Mouse (Mus musculus): Measurements from ENCODE around the gene Gga3. TPM values are rescaled to one million over a fixed set of nuclear protein-coding genes. Genes with fewer than 3 reads are reported as not detected.
A peak's percentile ranks its signal among the peaks of the same experiment; 100 is the strongest.

Gene Gga3
- polyA plus RNA-seq, 1 experiment from 2014 or later: 17.4 TPM

DNA sequence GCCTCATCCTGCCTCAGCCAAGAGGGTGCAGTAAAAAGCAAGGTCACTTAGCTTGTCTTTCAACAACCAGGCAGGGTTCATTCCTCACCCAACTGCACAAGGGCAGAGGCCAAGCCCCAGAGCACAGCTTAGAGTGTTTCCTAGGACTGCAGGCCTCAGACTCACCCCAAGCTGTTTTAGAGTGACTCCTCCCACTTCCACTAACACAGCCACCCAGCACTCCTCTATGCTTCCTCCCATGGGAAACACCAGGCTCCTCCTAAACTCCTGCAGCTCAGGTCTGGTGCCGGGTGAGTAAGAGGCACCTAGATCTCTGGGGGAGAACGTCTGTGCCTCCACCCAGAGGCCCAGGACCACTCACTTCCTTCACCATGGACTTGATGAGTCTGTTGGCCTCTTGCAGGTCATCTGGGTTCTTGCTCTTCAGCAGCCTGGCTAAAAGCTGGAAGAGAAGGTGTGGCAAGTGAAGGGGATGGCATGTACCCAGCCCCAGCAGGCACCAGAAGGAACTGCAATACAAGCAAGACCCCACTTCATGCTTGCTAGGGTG lies 13.2 kb downstream of the Gga3 start:
- ATAC-seq (ENCODE audit: insufficient read depth, low FRiP score): no peak
- H3K4me3 ChIP-seq (replicated peaks; ENCODE audit: low read length): no peak overlapping the region
- H3K9ac ChIP-seq (ENCODE audit: low read length): no peak overlapping the region
- no peaks in the 10 kb centered on the region for H3K4me1 ChIP-seq (ENCODE audit: control insufficient read depth, insufficient read depth, low read length)
- 73% methylated on average over 2 of the region's 2 CpGs for WGBS
- H3K27me3 ChIP-seq (ENCODE audit: control insufficient read depth, insufficient read depth, low read length): no peaks in the 10 kb centered on the region
- no peak overlapping the region for H3K27ac ChIP-seq (ENCODE audit: low read length)
- no peak overlapping the region for H3K4me2 ChIP-seq (ENCODE audit: low read depth, low read length)
- H3K9me3 ChIP-seq (replicated peaks; ENCODE audit: control insufficient read depth, low read length): no peaks in the 10 kb centered on the region
- peaks cover 39% of the 10 kb centered on the region for H3K36me3 ChIP-seq (ENCODE audit: control insufficient read depth, insufficient read depth, low read length)

GRCm38 (mm10) chr11:115587984-115588383 lies 15.9 kb downstream of the Gga3 start:
- 76% methylated on average over 9 of the region's 9 CpGs for WGBS

DNA sequence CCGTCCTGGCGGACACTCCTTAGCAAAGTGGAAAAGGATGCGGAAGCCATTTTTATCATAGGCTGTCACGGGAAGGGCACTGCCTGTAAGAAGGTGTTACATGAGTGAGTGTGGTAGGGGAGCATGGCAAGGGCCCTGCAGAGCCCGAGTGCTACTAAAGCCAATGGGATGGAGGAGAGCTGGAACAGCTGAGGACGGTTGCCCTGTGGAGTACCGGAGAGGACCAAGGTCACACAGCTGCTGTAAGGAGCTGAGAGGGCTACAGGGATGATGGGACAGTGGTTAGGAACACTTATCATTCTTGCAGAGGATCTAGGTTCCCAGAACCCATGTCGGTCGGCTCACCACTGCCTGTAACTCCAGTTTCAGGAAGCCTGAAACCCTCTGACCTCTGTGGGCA lies 17.4 kb downstream of the Gga3 start:
- Histone ChIP-seq H3K27me3 (ENCODE audit: control insufficient read depth, insufficient read depth, low read length) (no peaks in the 10 kb centered on the region), H3K4me3 (replicated peaks; ENCODE audit: low read length) (no peak overlapping the region), H3K9me3 (replicated peaks; ENCODE audit: control insufficient read depth, low read length) (no peaks in the 10 kb centered on the region), H3K4me1 (ENCODE audit: control insufficient read depth, insufficient read depth, low read length) (no peaks in the 10 kb centered on the region), H3K27ac (ENCODE audit: low read length) (no peak overlapping the region), H3K9ac (ENCODE audit: low read length) (no peak overlapping the region), H3K36me3 (ENCODE audit: control insufficient read depth, insufficient read depth, low read length) (peaks cover 47% of the 10 kb centered on the region), H3K4me2 (ENCODE audit: low read depth, low read length) (no peak overlapping the region)
- 90% methylated on average over 9 of the region's 9 CpGs for WGBS
- ATAC-seq (ENCODE audit: insufficient read depth, low FRiP score): no peak

More at GRCm38 (mm10) chr11:115587984-115588383, 15.9 kb downstream of the Gga3 start:
- ATAC-seq (ENCODE audit: insufficient read depth, low FRiP score): no peak
- H3K4me1 ChIP-seq (ENCODE audit: control insufficient read depth, insufficient read depth, low read length): no peaks in the 10 kb centered on the region
- H3K27me3 ChIP-seq (ENCODE audit: control insufficient read depth, insufficient read depth, low read length): no peaks in the 10 kb centered on the region
- no peaks in the 10 kb centered on the region for H3K9me3 ChIP-seq (replicated peaks; ENCODE audit: control insufficient read depth, low read length)
- H3K4me3 ChIP-seq (replicated peaks; ENCODE audit: low read length): no peak overlapping the region
- no peak overlapping the region for H3K9ac ChIP-seq (ENCODE audit: low read length)
- H3K27ac ChIP-seq (ENCODE audit: low read length): no peak overlapping the region
- H3K36me3 ChIP-seq (ENCODE audit: control insufficient read depth, insufficient read depth, low read length): peaks cover 50% of the 10 kb centered on the region
- no peak overlapping the region for H3K4me2 ChIP-seq (ENCODE audit: low read depth, low read length)

GRCm38 (mm10) chr11:115585573-115586100 lies 18.2 kb downstream of the Gga3 start:
- 88% methylated on average over 7 of the region's 7 CpGs for WGBS
- Histone ChIP-seq H3K4me2 (ENCODE audit: low read depth, low read length) (no peak overlapping the region), H3K9me3 (replicated peaks; ENCODE audit: control insufficient read depth, low read length) (no peaks in the 10 kb centered on the region)

DNA sequence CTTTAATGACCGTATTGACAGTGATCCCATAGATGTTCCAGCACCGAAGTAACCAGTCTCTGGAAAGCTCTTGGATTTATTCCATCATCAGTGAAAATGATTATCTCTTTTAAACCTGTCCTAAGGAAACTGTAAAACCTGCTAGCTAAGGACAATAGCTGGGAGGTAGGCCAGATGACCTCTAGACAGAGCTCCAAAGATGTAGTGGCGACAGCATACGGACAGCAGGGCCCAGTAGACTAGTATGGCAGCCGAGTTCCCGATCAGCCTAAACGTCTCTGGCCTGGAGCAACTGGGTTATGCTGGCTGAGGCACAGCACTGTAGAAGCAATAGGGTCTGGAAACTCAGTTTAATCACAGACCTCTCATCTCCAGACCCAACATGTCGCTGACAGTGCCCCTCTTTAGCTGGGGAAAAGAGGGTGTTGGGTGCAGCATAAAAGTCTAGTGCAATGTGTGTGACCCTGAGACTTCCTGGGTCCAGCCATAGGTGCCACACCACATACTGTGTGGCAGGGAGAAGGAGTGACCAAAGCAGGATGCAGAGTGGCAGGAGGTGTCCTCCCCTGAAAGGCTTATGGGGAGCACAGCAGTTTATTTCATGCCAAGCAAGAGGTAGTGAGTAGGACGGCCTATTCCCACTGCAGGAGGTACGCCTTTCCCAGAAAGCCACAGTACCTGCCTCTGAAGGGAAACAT lies 19.3 kb downstream of the Gga3 start:
- no peak overlapping the region for H3K4me3 ChIP-seq (replicated peaks; ENCODE audit: low read length)
- no peak overlapping the region for H3K9ac ChIP-seq (ENCODE audit: low read length)
- no peak overlapping the region for H3K4me2 ChIP-seq (ENCODE audit: low read depth, low read length)
- no peaks in the 10 kb centered on the region for H3K9me3 ChIP-seq (replicated peaks; ENCODE audit: control insufficient read depth, low read length)
- 88% methylated on average over 10 of the region's 10 CpGs for WGBS
- H3K4me1 ChIP-seq (ENCODE audit: control insufficient read depth, insufficient read depth, low read length): no peaks in the 10 kb centered on the region
- peaks cover 47% of the 10 kb centered on the region for H3K36me3 ChIP-seq (ENCODE audit: control insufficient read depth, insufficient read depth, low read length)
- no peak for ATAC-seq (ENCODE audit: insufficient read depth, low FRiP score)
- H3K27ac ChIP-seq (ENCODE audit: low read length): no peak overlapping the region
- no peaks in the 10 kb centered on the region for H3K27me3 ChIP-seq (ENCODE audit: control insufficient read depth, insufficient read depth, low read length)

More at GRCm38 (mm10) chr11:115585573-115586100, 18.2 kb downstream of the Gga3 start:
- ATAC-seq (ENCODE audit: insufficient read depth, low FRiP score): no peak
- Histone ChIP-seq H3K4me1 (ENCODE audit: control insufficient read depth, insufficient read depth, low read length) (no peaks in the 10 kb centered on the region), H3K9ac (ENCODE audit: low read length) (no peak overlapping the region), H3K36me3 (ENCODE audit: control insufficient read depth, insufficient read depth, low read length) (peaks cover 49% of the 10 kb centered on the region), H3K27me3 (ENCODE audit: control insufficient read depth, insufficient read depth, low read length) (no peaks in the 10 kb centered on the region), H3K4me3 (replicated peaks; ENCODE audit: low read length) (no peak overlapping the region), H3K27ac (ENCODE audit: low read length) (no peak overlapping the region)

DNA sequence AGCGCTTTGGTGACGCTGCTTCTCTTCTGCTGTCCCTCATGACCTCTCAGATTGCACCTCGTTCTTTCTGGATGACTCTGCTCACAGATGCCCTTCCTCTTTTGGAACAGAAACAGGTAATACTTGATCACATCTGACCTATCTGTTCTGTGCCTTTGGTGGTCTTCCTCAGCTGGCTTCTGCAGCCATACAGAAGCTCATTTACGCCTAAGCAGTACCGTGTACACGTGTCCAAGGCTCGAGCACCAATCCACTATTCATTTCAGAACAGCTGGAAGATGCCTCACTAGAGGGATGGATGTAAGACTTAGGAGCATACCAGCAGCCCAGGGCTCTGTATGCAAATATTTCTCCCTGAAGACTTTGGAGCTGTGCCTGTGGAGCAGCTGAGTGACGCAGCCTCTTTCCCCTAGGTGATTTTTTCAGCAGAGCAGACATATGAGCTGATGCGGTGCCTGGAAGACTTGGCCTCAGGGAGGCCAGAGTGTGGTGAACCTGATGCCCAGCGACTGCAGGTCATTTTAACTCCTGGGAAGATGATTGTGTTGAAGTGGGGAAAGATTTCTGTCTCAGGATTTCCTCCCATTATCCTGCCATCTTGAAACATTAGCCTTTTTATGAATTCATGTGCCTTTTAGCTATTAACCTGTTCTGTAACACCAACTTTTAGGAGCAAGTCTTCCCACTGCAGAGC lies 20.8 kb downstream of the Gga3 start:
- Histone ChIP-seq H3K9ac (ENCODE audit: low read length) (no peak overlapping the region), H3K27me3 (ENCODE audit: control insufficient read depth, insufficient read depth, low read length) (no peaks in the 10 kb centered on the region), H3K4me2 (ENCODE audit: low read depth, low read length) (no peak overlapping the region), H3K36me3 (ENCODE audit: control insufficient read depth, insufficient read depth, low read length) (peaks cover 43% of the 10 kb centered on the region), H3K9me3 (replicated peaks; ENCODE audit: control insufficient read depth, low read length) (no peaks in the 10 kb centered on the region), H3K4me1 (ENCODE audit: control insufficient read depth, insufficient read depth, low read length) (no peaks in the 10 kb centered on the region), H3K4me3 (replicated peaks; ENCODE audit: low read length) (no peak overlapping the region), H3K27ac (ENCODE audit: low read length) (no peak overlapping the region)
- 77% methylated on average over 10 of the region's 10 CpGs for whole genome bisulfite sequencing
- ATAC-seq (ENCODE audit: insufficient read depth, low FRiP score): no peak

DNA sequence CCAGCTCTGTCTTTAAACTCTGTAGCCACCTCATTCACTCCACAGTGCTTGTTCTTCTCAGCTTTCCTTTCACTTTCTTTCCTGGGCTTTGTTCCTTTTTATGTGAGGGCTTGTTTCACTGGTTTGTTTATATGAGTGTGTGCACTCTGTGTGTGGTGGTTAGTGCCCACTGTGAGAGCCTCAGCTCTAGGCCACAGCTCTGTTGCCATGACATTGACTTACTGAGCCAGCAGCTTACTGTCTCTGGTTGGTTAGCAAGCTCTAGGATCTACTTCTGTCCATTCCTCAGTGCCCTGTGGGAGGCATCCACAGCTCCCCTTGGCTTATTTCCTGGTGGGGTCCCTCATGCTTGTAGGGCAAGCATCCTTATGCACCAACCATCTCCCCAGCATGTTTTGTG lies 24.8 kb downstream of the Gga3 start:
- no peak overlapping the region for H3K4me2 ChIP-seq (ENCODE audit: low read depth, low read length)
- H3K9me3 ChIP-seq (replicated peaks; ENCODE audit: control insufficient read depth, low read length): no peaks in the 10 kb centered on the region
- no peak overlapping the region for H3K27ac ChIP-seq (ENCODE audit: low read length)
- peaks cover 22% of the 10 kb centered on the region for H3K36me3 ChIP-seq (ENCODE audit: control insufficient read depth, insufficient read depth, low read length)
- no peaks in the 10 kb centered on the region for H3K4me1 ChIP-seq (ENCODE audit: control insufficient read depth, insufficient read depth, low read length)
- no peaks in the 10 kb centered on the region for H3K27me3 ChIP-seq (ENCODE audit: control insufficient read depth, insufficient read depth, low read length)
- ATAC-seq (ENCODE audit: insufficient read depth, low FRiP score): no peak
- H3K4me3 ChIP-seq (replicated peaks; ENCODE audit: low read length): no peak overlapping the region
- H3K9ac ChIP-seq (ENCODE audit: low read length): no peak overlapping the region

- H3K36me3 ChIP-seq (ENCODE audit: control insufficient read depth, insufficient read depth, low read length): peaks cover 4% of the 10 kb centered on the region; the same call in 1 of the 2 replicates
- H3K4me3 ChIP-seq (replicated peaks; ENCODE audit: low read length): peak overlapping the region; percentile 77
- peak overlapping the region; percentile 72 for H3K4me2 ChIP-seq (ENCODE audit: low read depth, low read length)
- no peak for ATAC-seq (ENCODE audit: insufficient read depth, low FRiP score)
- peaks cover 12% of the 10 kb centered on the region for H3K4me1 ChIP-seq (ENCODE audit: control insufficient read depth, insufficient read depth, low read length)
- H3K9ac ChIP-seq (ENCODE audit: low read length): peak overlapping the region; percentile 76
- 14% methylated on average over 7 of the region's 7 CpGs for WGBS
- no peak overlapping the region for H3K27ac ChIP-seq (ENCODE audit: low read length)
- no peaks in the 10 kb centered on the region for H3K9me3 ChIP-seq (replicated peaks; ENCODE audit: control insufficient read depth, low read length)
- no peaks in the 10 kb centered on the region for H3K27me3 ChIP-seq (ENCODE audit: control insufficient read depth, insufficient read depth, low read length)
Measured at GRCm38 (mm10) chr11:115564961-115565360, 38.9 kb downstream of the Gga3 start.
